Mouse (Mus musculus) effector memory CD4-positive, alpha-beta T cell, adult 5 months (primary cell): Measurements from ENCODE around the gene Slc16a12. TPM values are rescaled to one million over a fixed set of nuclear protein-coding genes. Genes with fewer than 3 reads are reported as not detected.

ENCODE experiments used
- polyA plus RNA-seq: library from polyadenylated mRNA; unstranded; fragments of 100-300 nt; shearing (Covaris generic); gene quantifications from one replicate; pipeline ENCODE4 v1.2.1, GENCODE M21; 2017

Gene Slc16a12
- not detected for polyA plus RNA-seq

DNA sequence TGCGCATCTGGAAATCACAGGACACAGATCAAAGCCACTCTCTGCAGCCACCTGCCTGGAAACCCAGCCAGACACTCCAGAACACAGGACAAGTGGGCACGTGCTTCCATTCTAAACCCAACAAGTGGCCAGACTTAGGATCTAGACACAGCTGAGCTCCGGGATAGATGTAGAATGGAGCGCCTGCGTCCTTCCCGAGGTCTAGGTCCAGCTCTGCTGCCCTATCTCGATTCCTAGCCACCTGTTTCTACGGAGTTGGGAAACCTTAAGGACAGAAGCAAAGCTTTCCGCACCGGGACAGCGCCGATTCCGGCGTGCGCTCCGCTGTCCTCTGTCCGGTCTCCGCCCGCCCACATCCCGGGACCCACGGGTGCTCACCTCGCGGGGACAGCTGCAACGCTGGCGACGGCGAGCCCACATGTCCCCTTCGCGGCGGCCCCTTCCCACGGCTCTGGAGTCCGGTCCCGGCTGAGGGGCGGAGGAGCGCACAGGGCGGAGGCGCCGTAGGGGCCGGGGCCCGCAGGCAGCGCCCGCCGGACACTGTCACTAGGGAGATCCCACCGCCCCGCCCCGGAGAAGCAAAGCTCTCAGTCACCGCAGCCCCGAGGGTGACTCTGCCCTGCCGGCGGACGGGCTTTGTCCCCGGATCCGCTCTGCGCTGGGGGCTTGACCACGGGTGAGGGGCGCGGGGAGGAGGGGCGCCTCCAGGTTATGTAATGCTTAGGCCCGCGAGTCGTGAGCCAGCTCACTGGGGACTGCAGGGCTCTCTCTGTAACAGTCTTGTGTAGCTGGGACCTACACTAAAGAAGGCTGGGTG, at the start of gene Slc16a12:
Slc16a12 (minus strand) TSS at position 602 of the 817 bp plus-strand sequence.

DNA sequence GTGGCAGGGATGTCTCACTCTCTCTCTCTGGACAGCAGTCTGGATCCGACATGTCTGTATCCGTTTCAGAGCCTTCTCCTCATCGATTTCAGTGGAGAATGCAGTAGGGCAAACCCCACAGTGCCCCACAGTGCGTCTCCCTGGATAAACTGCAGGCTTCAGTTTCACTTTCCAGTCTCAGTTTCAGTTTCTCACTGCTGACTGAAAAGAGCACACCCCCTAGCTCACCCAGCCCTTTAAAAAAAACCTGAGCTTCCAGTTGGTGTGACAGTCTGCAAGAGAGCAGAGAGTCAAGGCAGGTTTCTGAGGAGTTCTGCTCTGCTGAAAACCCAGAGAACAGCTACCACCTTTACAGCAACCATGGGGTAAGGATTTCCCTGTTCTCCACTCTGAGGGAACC, 106.5 kb downstream of the Slc16a12 start, which contains the start of the genes Ifit1bl2 and Ifit1:
Ifit1bl2 (minus strand) TSS at position 121 of the 400 bp plus-strand sequence.
Ifit1 (plus strand) TSS at position 249 of the 400 bp plus-strand sequence.

Other genes with a start within 250 kb of the Slc16a12 start
- gene Lipa, start 219.8 kb downstream of the Slc16a12 start, polyA plus RNA-seq: 57.2 TPM
- 11.0 TPM for gene Ifit2, start 196.6 kb downstream of the Slc16a12 start, polyA plus RNA-seq
- 4.2 TPM for gene Ifit3, start 163.8 kb downstream of the Slc16a12 start, polyA plus RNA-seq
- gene Ifit1bl1, start 145.3 kb downstream of the Slc16a12 start, polyA plus RNA-seq: 16.7 TPM
- gene Ifit3b, start 139.3 kb downstream of the Slc16a12 start, polyA plus RNA-seq: 2.0 TPM
- 0.32 TPM for gene Ifit1bl2, start 106.5 kb downstream of the Slc16a12 start, polyA plus RNA-seq
- 5.5 TPM for gene Ifit1, start 106.4 kb downstream of the Slc16a12 start, polyA plus RNA-seq
- gene Pank1, start 132.2 kb upstream of the Slc16a12 start, polyA plus RNA-seq: 5.4 TPM
- 7.0 TPM for gene Kif20b, start 175.1 kb upstream of the Slc16a12 start, polyA plus RNA-seq